Mouse (Mus musculus) ES-Bruce4 (cell line): ENCODE results near the gene Olfr32.
"Not testable (repeated sequence)": the region's sequence is repeated elsewhere in the genome, so short reads cannot be mapped to it uniquely, and the experiment has no call there.

Source experiments
- CTCF ChIP-seq: IDR thresholded peaks from one replicate; pipeline ENCODE4 v1.8.1; 2011; ENCODE audit warnings: low read depth, low read length
- EP300 ChIP-seq: IDR thresholded peaks from 2 replicates; pipeline ENCODE4 v1.6.1; 2011; ENCODE audit warnings: low read depth, low read length; ENCODE audit not compliant: insufficient read depth
- POLR2A ChIP-seq: IDR thresholded peaks from one replicate; pipeline ENCODE4 v1.8.1; 2011; ENCODE audit warnings: low read length; ENCODE audit not compliant: insufficient read depth

DNA sequence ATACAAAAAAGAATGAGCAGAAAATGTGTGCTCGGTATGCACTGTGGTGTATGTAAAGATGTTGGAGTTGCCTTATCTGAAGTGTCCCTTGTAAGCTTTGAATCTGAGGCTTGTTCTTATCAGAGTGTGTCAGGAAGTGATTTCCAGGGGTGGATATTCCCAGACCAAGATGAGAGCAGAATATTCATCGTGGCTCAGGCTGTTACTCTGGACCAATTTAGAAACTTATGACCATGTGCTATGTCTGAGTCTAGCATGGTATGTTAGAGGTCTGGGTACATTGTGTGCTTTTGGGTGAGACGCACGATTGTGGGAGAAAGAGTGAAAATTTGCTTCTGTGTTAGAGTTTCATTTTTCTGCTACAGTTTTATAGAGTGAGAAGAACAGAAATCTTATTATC is 44.0 kb upstream of the Olfr32 start:
- TF ChIP-seq EP300, CTCF, POLR2A: not testable (repeated sequence)
